Mouse (Mus musculus) 416B (cell line): ENCODE measurements around the gene Aqp3.
A peak's percentile ranks its signal among the peaks of the same experiment; 100 is the strongest.
"Not testable (repeated sequence)": the region's sequence is repeated elsewhere in the genome, so short reads cannot be mapped to it uniquely, and the experiment has no call there.

ENCODE experiments used
- DNase-seq: peaks from one replicate; pipeline ENCODE4 v3.0.0; 2011; ENCODE audit warnings: low read depth

The Aqp3 gene

DNA sequence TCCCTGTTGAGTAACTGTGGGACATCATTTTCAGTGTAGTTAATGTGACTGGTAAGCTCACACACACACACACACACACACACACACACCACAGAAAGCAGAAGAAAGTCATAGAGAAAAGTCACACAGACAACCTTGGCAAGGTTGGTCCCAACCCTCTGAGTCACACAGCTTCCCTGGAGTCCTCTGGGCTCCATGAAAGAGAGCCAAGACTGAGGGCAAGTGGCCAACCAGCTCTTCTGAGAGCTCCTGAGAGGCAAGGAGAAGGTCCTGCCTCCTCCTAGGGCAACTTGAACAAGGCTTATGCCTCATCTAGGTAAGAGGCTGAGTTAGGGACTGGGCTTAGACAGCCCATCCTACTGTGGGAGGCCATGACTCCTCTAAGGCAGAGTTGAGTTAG, 4.9 kb upstream of the Aqp3 start:
- no peak for DNase-seq

GRCm38 (mm10) chr4:41100986-41101385, 3.0 kb upstream of the Aqp3 start:
- no peak for DNase-seq

DNA sequence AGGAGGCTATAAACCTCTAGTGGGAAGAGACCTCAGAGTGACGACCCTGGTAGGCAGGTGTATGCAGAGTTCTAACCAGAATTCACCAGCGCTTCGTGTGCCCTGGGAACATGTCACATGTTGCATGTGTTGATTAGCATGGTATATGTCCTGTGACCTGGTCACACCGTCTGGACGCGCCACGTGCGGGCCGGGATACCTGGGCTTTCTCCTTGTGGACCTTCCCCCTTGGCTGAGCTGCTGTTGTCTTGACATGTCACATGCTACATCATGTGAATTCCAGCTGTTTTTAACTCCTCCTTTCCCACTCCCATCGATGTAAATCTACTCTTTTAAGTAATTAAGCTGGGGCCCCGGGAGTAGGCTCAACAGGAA, 581 bp upstream of the Aqp3 start:
- DNase-seq, result no peak

GRCm38 (mm10) chr4:41097381-41097780, 602 bp downstream of the Aqp3 start:
- DNase-seq, result no peak

DNA sequence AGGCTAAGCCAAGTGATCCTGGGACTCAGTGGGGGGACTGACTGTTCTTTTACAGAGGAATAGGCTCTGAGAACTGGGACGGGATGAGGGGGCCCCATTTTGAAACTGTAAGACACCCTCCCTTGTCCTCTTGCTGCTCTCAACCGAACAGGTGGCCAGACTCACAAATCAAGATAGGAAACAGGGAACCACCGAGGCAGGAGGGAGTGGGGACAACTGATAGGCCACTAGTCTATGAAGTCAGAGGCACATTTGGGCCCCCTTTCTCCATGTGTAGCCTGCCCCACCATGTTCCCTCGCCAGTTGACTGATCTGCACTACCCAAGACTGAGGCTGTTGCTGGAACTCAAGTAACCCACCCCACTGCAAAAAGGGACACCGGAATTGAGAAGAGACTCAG, 1.2 kb downstream of the Aqp3 start:
- no peak for DNase-seq

DNA sequence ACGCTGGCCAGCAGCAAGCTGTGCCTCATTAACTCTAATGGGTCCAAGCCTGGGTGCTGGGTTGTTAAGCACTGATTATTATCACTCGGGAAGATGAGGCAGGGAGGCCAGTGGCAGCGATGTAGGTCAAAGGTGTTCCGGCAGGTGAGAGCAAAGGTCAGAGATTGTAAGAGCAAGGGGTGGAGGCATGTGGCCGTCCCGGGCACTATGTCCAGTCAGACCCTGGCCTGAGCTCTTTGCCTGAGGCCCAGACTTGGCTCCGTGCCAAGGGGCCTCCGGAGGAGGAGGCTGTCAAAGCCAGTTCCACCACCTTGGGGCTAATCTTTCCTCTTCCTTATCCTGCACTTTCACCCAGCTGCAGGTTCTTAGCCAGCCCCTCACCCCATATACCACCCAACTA, 1.8 kb downstream of the Aqp3 start:
- DNase-seq, result no peak

- peak; percentile 83 for DNase-seq
Observed at GRCm38 (mm10) chr4:41094361-41094760, 3.6 kb downstream of the Aqp3 start.

DNA sequence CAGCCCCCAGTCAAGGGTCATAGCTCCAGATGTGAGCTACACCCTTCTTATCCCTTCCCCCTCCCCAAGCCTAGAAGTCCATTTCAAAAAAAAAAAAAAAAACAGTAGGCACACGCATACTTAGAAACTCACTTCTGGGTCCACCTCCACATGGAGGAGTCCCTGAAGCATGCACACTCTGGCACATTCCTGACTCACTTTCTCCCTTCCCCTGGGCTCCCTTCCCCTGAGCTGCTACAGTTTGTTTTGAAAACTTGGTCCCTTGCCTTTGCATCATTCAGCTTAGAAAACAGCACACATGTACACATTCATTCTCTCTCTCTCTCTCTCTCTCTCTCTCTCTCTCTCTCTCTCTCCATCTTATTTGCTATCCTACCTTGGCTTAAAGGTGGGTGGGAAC, 5.0 kb downstream of the Aqp3 start:
- no peak for DNase-seq

GRCm38 (mm10) chr4:41091391-41091790, 6.6 kb downstream of the Aqp3 start:
- no peak for DNase-seq

GRCm38 (mm10) chr4:41089705-41090104, 8.3 kb downstream of the Aqp3 start:
- no peak for DNase-seq

DNA sequence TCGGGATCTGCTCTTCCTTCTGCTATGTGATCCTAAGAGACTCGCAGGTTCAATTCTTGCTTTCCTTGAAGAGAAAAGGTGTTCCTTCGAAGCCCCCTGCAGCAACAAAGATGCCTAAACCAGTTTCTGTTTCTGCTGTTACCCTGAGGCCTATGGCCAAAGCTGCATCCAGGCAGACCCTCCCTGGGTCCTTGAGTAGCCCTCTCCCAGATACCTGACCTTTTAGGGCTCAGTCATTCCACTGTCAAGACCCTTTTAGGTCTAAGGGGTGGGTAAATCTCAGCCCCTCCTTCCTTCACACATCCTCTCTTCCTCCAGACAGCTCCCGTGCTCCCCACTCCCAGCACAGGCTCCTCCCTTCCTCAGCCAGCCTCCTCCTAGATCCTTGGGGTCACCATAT, 8.8 kb downstream of the Aqp3 start:
- no peak for DNase-seq

DNA sequence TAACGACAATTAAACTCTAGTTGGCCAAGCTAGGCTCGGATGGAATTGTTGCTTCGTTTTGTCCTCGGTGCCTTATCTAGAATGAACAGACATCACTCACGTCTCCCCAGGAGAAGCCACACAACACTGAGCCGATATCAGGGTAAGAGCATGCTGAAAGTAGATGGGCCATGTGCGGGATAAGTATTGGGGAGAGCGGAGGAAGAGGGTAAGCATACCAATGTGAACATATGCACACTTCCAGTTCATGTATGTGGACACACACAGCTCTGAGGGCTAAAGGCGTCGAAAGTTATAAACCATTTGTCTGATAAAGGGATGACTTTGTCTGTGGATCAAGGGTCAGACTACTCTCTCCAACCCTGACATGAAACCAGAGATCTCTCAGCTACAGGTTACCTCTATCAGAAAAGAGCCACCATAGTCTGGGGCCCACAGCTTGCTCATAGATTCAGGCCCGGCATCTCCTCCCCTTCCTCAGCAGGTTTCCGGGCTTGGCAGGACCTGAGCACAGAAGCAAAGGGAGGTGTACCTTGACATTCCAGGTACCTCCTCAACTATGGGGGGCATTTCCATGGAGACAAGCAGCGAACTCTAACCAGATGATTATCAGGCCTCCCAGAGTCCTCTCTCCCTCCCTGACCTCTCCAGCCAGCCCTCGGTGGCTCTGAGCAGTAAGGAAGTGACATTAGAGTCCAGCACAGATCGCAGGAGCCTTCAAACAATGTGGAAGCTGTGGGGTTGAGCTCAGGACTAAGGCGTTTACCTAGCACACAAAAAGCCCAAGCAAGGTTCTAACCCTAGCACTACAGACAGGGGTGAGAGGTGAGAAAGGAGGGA, 10.3 kb downstream of the Aqp3 start:
- DNase-seq, result no peak

- no peak for DNase-seq
Observed at GRCm38 (mm10) chr4:41086947-41087346, 11.0 kb downstream of the Aqp3 start.

DNA sequence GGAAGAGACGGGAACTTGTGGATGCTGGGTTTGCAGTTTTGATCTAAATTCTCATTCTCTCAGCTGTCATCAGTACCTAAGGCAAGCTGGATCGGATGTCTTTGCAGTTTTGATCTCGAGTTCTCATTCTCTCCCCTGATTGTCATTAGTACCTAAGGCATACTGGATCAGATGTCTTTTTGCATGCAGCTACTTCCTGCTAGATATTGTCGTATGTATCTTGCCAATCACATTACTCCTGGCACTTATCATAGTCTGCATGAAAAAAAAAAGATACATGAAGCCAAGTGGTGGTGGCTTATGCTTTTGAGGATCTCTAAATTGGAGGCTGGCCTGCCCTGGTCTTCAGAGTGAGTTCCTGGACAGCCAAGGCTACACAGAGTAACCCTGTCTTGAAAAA, 13.2 kb downstream of the Aqp3 start:
- DNase-seq, result no peak

DNA sequence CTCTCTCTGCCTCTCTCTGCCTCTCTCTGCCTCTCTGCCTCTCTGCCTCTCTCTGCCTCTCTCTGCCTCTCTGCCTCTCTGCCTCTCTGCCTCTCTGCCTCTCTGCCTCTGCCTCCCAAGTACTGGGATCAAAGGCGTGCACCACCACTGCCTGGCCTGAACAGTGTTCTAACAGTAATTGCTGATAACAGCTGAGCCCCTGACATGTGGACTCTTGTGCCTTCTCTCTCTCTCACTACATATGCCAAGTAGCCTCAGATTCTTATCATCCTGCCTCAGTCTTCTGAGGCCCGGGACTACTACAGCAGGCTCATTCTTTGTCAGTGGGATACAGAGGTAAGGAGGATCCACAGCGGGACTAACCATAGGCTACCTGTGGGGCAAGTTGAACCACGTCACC, 15.2 kb downstream of the Aqp3 start:
- DNase-seq, result not testable (repeated sequence)

DNA sequence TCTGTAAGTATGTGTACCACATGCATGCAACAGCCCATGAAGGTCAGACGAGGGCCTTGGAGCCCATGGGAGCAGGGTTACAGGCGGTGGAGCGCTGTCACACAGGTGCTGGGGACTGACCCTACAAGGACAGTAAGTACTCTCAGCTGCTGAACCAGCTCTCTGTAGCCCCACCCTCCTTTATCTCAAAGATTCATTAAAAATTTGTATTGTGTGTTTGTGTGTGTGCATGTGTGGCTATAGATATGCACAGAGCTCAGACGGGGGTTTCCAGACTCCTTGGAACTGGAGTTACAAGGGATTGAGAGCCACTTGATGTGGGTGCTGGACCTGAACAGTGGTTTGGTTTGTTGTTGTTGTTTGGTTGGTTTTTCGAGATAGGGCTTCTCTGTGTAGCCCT, 16.2 kb downstream of the Aqp3 start:
- DNase-seq, result no peak

- peak; percentile 96 for DNase-seq
Observed at GRCm38 (mm10) chr4:41078726-41079125, 19.3 kb downstream of the Aqp3 start.

DNA sequence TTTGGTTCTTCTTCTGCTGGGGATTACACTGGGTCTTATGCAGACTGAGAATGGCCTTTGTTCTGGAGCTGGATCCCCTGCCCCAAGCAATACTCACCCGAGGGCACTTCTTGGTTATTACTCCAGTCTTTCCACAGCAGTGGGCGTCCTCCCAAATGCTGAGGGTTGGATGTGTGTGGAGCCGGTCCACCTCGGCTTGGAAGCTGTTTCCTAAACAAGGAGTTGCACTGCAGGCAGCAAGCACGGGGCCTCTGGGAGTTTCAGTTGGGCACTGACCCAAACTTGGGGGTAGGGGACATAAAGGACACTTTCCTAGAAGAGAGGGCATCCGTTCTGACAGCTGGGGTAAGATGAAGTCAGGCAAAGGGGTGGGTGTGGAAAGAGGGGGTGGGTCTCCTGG, 23.5 kb downstream of the Aqp3 start:
- DNase-seq, result no peak

- DNase-seq, result peak; percentile 87
Observed at GRCm38 (mm10) chr4:41073008-41073817, 24.8 kb downstream of the Aqp3 start.

GRCm38 (mm10) chr4:41071500-41072429, 26.2 kb downstream of the Aqp3 start:
- DNase-seq, result peak; percentile 35

DNA sequence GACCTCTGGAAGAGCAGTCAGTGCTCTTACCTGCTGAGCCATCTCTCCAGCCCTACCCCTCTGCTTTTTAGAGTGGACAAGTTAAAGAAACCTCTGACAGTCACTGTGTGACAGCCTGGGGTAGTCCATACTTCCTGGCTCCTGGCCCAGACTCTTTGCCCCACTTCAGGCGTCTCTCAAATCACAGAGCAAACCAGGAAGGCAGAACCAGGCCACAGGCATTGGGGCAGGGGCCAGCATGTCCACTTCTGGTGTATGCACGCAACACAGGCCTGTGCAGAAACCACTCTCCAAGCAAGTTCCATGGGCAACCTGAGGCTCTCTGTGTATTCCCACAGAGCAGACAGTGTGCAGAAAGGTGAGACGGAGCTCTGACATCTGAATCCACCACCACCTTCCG, 32.8 kb downstream of the Aqp3 start:
- no peak for DNase-seq
